Mouse (Mus musculus): Measurements from ENCODE around the gene Trim24.
A peak's percentile ranks its signal among the peaks of the same experiment; 100 is the strongest.

Gene Trim24

GRCm38 (mm10) chr6:37863961-37864730 is 6.5 kb upstream of the Trim24 start:
- no peak for DNase-seq (ENCODE audit: extremely low read depth, low read depth)

- DNase-seq (ENCODE audit: extremely low read depth, low read depth): no peak
Observed at GRCm38 (mm10) chr6:37871137-37871851, 683 bp downstream of the Trim24 start.

GRCm38 (mm10) chr6:37872861-37873260 is 2.2 kb downstream of the Trim24 start:
- no peak for DNase-seq (ENCODE audit: extremely low read depth, low read depth)

DNA sequence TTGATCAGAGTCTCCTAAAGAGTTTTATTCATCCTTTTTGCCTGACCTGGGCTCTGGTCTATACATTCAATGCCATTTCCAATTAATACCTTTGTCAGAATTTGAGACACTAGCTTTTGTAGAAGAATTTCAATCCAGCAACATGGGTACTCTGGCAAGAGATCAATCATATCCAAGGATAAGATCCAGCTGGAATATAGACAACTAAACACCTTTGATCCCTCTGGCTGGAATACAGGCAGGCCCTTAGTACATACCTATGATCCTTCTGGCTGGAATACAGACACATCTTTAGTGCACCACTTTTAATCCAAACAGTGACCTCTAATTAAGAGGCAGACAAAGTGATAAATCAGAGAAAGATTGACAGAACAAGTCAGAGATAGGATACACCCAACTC is 3.1 kb downstream of the Trim24 start:
- DNase-seq (ENCODE audit: extremely low read depth, low read depth): no peak

- DNase-seq (ENCODE audit: extremely low read depth, low read depth): no peak
Observed at GRCm38 (mm10) chr6:37878206-37878605, 7.6 kb downstream of the Trim24 start.

- no peak for DNase-seq (ENCODE audit: extremely low read depth, low read depth)
Observed at GRCm38 (mm10) chr6:37880586-37880985, 10.0 kb downstream of the Trim24 start.

- DNase-seq (ENCODE audit: extremely low read depth, low read depth): no peak
Observed at GRCm38 (mm10) chr6:37893586-37893985, 23.0 kb downstream of the Trim24 start.

- peak; percentile 7 for DNase-seq (ENCODE audit: extremely low read depth, low read depth)
Observed at GRCm38 (mm10) chr6:37895646-37896435, 25.2 kb downstream of the Trim24 start.

GRCm38 (mm10) chr6:37900221-37900620 is 29.6 kb downstream of the Trim24 start:
- DNase-seq (ENCODE audit: extremely low read depth, low read depth): no peak

DNA sequence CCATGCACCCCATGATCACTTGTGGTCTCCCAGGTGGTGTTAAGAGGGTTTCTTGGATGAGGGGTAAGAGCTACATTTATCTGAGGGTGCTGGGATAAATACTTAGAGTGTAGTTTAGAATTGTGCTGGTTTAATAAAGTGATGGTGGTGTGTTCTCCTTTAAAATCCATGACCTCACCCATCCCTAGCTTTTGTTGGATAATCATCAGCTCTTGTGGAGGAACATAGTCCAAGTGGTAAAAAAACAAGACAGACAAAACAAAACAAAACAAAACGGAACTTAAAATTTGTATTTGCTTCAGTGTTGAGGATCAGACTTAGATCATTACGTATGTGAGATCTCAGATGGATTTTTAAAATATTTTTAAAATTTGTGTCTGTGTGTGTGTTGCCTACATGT is 31.2 kb downstream of the Trim24 start:
- no peak for DNase-seq (ENCODE audit: extremely low read depth, low read depth)

DNA sequence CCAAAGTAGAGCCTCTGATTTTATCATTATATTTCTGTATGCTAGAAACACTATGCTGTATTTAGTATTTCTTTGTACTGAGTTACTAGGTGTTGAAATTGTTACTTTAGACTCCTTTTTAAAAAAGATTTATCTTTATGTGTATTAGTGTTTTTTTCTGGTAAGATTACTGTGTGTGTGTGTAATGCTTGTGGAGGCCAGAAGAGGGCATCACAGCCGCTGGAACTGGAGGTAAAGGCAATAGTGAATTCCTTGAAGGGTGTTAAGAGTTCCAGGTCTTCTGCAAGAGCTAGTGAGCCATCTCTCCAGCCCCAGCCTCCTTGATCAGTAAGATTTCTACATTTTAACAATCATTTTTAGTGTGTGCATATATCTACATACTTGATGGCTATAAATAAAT is 33.2 kb downstream of the Trim24 start:
- DNase-seq (ENCODE audit: extremely low read depth, low read depth): no peak

DNA sequence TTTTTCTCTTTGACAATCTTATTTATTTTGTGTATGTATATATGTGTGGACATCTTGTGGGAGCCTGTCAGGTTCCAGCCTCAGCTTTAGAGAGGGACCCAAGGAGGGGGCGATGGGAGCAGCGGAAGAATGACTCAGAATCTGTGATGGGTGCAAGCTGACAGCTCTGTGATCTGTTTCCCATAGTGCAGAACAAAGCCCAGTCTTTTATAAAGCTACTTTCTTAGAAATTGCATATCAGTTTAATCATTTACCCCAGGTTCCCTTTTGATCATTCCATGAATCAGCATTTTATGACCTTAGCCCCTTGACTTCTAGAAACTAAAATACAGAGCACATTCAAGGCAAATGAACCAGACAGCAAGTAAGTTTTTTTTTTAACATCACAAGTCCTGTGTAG is 42.9 kb downstream of the Trim24 start:
- peak; percentile 8 for DNase-seq (ENCODE audit: extremely low read depth, low read depth)

DNA sequence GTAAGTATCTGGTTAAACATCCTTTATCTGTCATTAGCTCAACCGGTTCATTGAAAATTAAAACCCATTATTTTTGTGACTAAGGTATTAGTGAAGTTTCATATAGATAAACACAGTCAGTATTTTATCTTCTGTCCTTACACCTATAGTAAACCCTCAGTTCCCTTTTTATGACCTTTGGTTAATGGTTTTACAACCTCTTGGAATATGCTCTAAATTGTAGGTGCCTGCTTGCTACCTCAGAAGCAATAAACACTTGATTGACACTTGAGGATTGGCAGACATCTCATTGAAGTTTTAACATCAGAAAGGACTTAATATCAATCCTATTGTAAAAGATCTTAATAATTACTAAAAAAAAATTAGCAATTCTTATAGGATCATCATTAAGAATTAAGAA is 54.5 kb downstream of the Trim24 start:
- no peak for DNase-seq (ENCODE audit: extremely low read depth, low read depth)

DNA sequence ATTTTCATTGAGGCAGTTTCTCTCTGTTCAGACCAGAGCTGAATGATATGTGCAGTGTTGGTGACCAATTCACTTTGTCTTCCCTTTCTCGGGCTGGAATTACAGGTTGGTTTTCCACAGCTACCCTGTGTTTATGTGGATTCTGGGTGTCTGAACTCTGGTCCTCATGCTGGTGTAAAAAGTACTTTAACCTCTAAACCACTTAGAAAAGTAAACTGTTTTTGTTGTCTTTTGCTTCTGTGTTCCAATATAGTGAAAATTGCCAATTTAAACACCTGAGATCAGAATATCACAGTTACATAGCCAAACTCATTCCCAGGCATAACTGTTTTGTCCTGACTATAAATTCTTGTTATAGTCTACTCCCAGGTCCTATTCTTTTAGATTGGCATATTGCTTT is 56.1 kb downstream of the Trim24 start:
- no peak for DNase-seq (ENCODE audit: extremely low read depth, low read depth)

- DNase-seq (ENCODE audit: extremely low read depth, low read depth): no peak
Observed at GRCm38 (mm10) chr6:37936498-37936897, 65.9 kb downstream of the Trim24 start.

DNA sequence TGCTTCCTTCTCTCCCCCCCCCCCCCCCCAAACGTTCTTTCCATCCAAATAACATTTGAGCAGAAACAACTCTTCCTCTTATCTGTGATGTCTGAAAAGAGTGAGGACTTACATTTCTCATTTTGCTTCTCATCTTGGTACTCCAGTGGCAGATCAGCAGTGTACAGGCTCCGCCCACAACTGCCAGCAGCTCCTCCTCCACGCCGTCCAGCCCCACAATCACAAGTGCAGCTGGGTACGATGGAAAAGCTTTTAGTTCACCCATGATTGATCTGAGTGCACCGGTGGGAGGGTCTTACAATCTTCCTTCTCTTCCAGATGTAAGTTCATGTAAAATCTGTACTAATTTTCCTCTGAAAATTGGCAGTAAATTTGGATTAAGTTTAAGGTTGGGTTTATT is 80.7 kb downstream of the Trim24 start:
- DNase-seq (ENCODE audit: extremely low read depth, low read depth): no peak

GRCm38 (mm10) chr6:37967386-37967785 is 96.8 kb downstream of the Trim24 start:
- no peak for DNase-seq (ENCODE audit: extremely low read depth, low read depth)

- peak; percentile 68 for DNase-seq (ENCODE audit: extremely low read depth, low read depth)
Observed at GRCm38 (mm10) chr6:38007459-38007858, 136.8 kb downstream of the Trim24 start.

DNA sequence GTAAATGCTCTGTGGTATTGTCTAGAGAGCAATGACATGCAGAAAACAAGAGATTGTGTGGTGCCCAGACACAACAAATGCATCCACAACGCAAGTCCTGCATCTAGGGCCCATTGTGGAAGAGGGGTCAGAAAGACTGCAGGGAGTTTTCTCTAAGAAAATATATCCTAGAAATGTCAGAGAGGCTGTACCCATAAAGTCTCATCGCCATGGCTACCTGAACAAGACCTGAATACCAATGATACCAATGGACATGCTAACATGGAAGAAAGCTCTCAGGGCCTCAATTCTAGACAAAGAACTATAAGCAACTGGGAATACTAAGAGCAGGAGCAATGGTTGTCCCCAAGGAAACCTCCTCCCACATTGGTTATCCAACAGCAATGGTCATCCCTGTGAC is 142.2 kb downstream of the Trim24 start:
- DNase-seq (ENCODE audit: extremely low read depth, low read depth): no peak
